Mouse (Mus musculus) embryonic fibroblast, embryonic 13.5 days (primary cell): ENCODE data around the gene Exosc10.

Source experiments
- CTCF ChIP-seq: IDR thresholded peaks from 2 replicates; pipeline ENCODE4 v1.5.1; 2011; ENCODE audit warnings: mild to moderate bottlenecking, control low read depth, low read length, moderate library complexity, borderline replicate concordance; ENCODE audit not compliant: insufficient read depth
- POLR2A ChIP-seq: IDR thresholded peaks from 2 replicates; pipeline ENCODE4 v1.6.1; 2011; ENCODE audit warnings: low read depth, mild to moderate bottlenecking, control low read depth, low read length, moderate library complexity

- TF ChIP-seq CTCF (no peak), POLR2A (no peak)
These were observed 30.9 kb upstream of the Exosc10 start for GRCm38 (mm10) chr4:148527158-148527910.
